Mouse (Mus musculus): ENCODE measurements around the gene Psmd3. TPM values are rescaled to one million over a fixed set of nuclear protein-coding genes. Genes with fewer than 3 reads are reported as not detected.
"Not testable (repeated sequence)": the region's sequence is repeated elsewhere in the genome, so short reads cannot be mapped to it uniquely, and the experiment has no call there.

Psmd3 gene
- total and polyA plus RNA-seq, 2 experiments from 2014 or later: 113 to 202 TPM

DNA sequence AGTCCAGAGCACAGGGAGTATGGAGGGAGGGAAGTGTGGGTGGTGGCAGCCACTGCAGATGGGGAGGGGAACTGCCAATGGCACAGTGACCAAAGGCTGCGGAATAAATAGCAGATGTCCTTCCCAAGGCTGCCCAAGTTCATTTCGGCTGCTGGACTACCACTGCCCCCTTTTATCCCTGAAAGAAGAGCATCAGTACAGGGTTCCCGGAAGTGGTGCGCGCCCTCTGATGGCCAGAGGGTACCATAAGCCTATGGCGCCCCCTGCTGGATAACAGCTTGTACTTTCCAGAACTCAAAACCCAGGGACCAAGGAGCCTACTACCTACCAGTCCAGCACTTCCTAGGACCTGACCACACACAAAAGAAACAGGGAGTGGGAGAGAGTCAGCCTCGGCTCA is 9.2 kb upstream of the Psmd3 start:
- not testable (repeated sequence) for H3K9me3 ChIP-seq (ENCODE audit: low read length)
- ATAC-seq: peak; percentile 56
- 9% methylated on average over 6 of the region's 7 CpGs for WGBS

DNA sequence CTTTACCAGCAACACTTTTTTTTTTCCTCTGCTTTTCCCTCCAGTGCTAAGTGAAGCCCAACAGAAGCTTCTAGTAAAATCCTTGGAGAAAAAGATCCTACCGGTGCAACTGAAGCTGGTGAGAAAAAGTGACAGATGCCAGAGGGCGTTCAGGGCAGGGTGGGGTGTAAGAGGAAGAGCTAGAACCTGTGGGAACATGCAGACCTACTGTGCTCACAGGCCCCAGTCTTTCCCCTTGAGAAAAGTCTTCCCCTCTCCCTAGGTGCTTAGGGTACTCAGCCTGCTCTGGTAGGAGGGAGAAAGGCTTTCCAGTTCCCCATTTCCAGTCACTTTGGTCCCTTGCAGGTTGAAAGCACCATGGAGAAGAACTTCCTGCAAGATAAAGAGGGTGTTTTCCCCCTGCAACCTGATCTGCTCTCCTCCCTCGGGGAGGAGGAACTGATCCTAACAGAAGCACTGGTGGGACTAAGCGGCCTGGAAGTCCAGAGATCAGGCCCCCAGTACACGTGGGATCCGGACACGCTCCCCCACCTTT is 6.5 kb upstream of the Psmd3 start:
- WGBS: 61% methylated on average over 7 of the region's 7 CpGs
- DNase-seq (no peak), ATAC-seq (no peak)

More for the DNA sequence above, 9.2 kb upstream of the Psmd3 start:
- H3K4me3 ChIP-seq (ENCODE audit: low read depth, low read length); H3K4me1 ChIP-seq (ENCODE audit: insufficient read depth); H3K36me3 ChIP-seq (ENCODE audit: insufficient read depth); H3K27me3 ChIP-seq (ENCODE audit: insufficient read depth, low read length); H3K9ac ChIP-seq; H3K27ac ChIP-seq (ENCODE audit: low read depth, low read length); H3K4me2 ChIP-seq (ENCODE audit: low read depth): not testable (repeated sequence)
- TF ChIP-seq CTCF (IDR thresholded peaks at IDR 0.05; ENCODE audit: low read depth): peak; percentile 75
- peak; percentile 62 for DNase-seq

DNA sequence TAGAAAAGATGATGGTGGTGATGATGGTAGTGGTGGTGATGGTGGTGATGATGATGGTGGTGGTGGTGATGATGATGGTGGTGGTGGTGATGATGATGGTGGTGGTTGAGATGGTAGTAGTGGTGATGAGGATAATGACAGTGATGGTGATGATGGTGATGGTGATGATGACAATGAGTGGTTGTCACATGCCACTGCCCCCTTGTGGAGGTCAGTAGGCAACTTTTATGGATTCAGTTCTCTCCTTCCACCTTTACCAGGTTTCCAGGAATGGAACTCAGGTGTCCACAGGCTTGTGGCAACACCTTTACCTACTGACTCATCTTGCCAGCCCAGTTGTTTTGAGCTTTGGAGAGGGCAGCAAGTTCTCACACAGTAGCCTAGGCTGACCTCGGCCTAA is 2.3 kb upstream of the Psmd3 start:
- no peak for TF ChIP-seq CTCF (IDR thresholded peaks at IDR 0.05; ENCODE audit: low read depth)
- no peaks in the 10 kb centered on the region for H3K36me3 ChIP-seq (ENCODE audit: insufficient read depth)
- WGBS: 96% methylated on average over 1 of the region's 1 CpGs
- H3K27me3 ChIP-seq (ENCODE audit: insufficient read depth, low read length): no peaks in the 10 kb centered on the region
- no peak overlapping the region for H3K4me2 ChIP-seq (ENCODE audit: low read depth)
- no peak overlapping the region for H3K4me3 ChIP-seq (ENCODE audit: low read depth, low read length)
- peaks cover 7% of the 10 kb centered on the region; the same call in 1 of the 2 replicates for H3K4me1 ChIP-seq (ENCODE audit: insufficient read depth)
- no peak overlapping the region for H3K9ac ChIP-seq
- ATAC-seq (no peak), DNase-seq (no peak)
- no peak overlapping the region for H3K27ac ChIP-seq (ENCODE audit: low read depth, low read length)
- no peaks in the 10 kb centered on the region for H3K9me3 ChIP-seq (ENCODE audit: low read length)

More for the DNA sequence above, 6.5 kb upstream of the Psmd3 start:
- Histone ChIP-seq H3K9ac (no peak overlapping the region), H3K4me2 (ENCODE audit: low read depth) (no peak overlapping the region), H3K4me1 (ENCODE audit: insufficient read depth) (no peaks in the 10 kb centered on the region), H3K4me3 (ENCODE audit: low read depth, low read length) (no peak overlapping the region), H3K27ac (ENCODE audit: low read depth, low read length) (no peak overlapping the region), H3K27me3 (ENCODE audit: insufficient read depth, low read length) (no peaks in the 10 kb centered on the region), H3K9me3 (ENCODE audit: low read length) (no peaks in the 10 kb centered on the region), H3K36me3 (ENCODE audit: insufficient read depth) (no peaks in the 10 kb centered on the region)
- TF ChIP-seq CTCF (IDR thresholded peaks at IDR 0.05; ENCODE audit: low read depth): no peak

DNA sequence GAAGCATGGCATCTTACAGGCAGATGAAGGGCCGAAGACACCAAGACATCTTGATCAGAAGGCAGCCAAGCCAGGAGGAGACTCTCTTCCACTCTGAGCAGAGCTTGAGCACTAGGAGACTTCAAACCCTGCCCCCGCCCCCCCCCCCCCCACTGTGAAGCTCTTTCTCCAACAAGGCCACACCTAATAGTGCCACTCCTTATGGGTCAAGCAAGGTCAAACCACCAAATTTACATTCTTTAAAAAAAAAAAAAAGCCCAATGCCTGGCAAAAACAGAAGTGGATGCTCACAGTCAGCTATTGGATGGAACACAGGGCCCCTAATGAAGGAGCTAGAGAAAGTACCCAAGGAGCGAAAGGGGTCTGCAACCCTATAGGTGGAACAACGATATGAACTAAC is 1.8 kb upstream of the Psmd3 start:
- not testable (repeated sequence) for ATAC-seq; H3K4me1 ChIP-seq (ENCODE audit: insufficient read depth); DNase-seq; H3K4me3 ChIP-seq (ENCODE audit: low read depth, low read length); H3K4me2 ChIP-seq (ENCODE audit: low read depth); H3K27ac ChIP-seq (ENCODE audit: low read depth, low read length); H3K9ac ChIP-seq; H3K9me3 ChIP-seq (ENCODE audit: low read length); H3K27me3 ChIP-seq (ENCODE audit: insufficient read depth, low read length); H3K36me3 ChIP-seq (ENCODE audit: insufficient read depth)
- WGBS: 89% methylated on average over 4 of the region's 4 CpGs

DNA sequence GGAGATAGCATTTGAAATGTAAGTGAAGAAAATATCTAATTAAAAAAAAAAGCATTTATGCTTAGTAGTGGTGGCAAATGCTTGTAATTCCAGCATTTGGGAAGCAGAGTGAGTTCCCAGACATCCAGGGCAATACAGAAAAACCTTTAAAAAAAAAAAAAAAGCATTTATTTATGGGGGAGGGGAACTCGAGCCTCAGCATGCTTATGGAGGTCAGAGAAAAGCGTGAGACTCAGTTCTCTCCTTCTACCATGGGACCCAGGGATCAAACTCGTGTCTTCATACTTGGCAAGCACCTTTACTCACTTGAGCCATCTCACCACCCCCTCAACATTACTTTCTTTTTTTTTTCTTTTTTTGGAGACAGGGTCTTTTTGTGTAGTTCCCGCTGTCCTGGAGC is 1.2 kb upstream of the Psmd3 start:
- 84% methylated on average over 4 of the region's 4 CpGs for WGBS

DNA sequence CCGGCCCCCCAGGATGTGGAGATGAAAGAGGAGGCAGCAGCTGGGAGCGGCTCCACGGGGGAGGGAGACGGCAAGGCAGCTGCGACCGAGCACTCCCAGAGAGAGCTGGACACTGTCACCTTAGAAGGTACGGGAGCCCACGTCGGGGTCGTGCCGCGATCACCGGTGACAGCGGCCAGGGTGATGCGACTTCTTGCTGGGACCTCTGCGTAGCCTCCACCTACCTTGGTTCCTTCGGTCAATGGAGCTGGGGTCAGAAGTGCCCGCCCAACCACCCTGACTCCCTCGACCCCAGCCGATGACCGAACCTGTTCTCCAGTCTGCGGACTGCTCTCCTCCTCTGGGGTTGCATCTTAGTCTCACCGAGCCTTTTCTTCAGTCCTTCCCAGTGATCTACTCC is 457 bp downstream of the Psmd3 start:
- Histone ChIP-seq H3K9me3 (ENCODE audit: low read length) (no peaks in the 10 kb centered on the region), H3K36me3 (ENCODE audit: insufficient read depth) (peaks cover 25% of the 10 kb centered on the region), H3K4me1 (ENCODE audit: insufficient read depth) (peaks cover 7% of the 10 kb centered on the region; the same call in 1 of the 2 replicates), H3K4me3 (ENCODE audit: low read depth, low read length) (peak overlapping the region; percentile 98), H3K27ac (ENCODE audit: low read depth, low read length) (peak overlapping the region; percentile 84), H3K9ac (peak overlapping the region; percentile 99), H3K4me2 (ENCODE audit: low read depth) (peak overlapping the region; percentile 82), H3K27me3 (ENCODE audit: insufficient read depth, low read length) (no peaks in the 10 kb centered on the region)
- no peak; the same call in 1 of the 2 replicates for ATAC-seq
- DNase-seq: no peak
- TF ChIP-seq CTCF (IDR thresholded peaks at IDR 0.05; ENCODE audit: low read depth): no peak
- 0% methylated on average over 23 of the region's 23 CpGs for WGBS

More for the DNA sequence above, 1.2 kb upstream of the Psmd3 start:
- Histone ChIP-seq H3K4me1 (ENCODE audit: insufficient read depth) (peaks cover 7% of the 10 kb centered on the region; the same call in 1 of the 2 replicates), H3K4me3 (ENCODE audit: low read depth, low read length) (no peak overlapping the region), H3K27me3 (ENCODE audit: insufficient read depth, low read length) (no peaks in the 10 kb centered on the region), H3K4me2 (ENCODE audit: low read depth) (no peak overlapping the region), H3K27ac (ENCODE audit: low read depth, low read length) (no peak overlapping the region), H3K36me3 (ENCODE audit: insufficient read depth) (peaks cover 10% of the 10 kb centered on the region), H3K9ac (no peak overlapping the region), H3K9me3 (ENCODE audit: low read length) (no peaks in the 10 kb centered on the region)
- ATAC-seq: no peak
- TF ChIP-seq CTCF (IDR thresholded peaks at IDR 0.05; ENCODE audit: low read depth): no peak
- DNase-seq: no peak

DNA sequence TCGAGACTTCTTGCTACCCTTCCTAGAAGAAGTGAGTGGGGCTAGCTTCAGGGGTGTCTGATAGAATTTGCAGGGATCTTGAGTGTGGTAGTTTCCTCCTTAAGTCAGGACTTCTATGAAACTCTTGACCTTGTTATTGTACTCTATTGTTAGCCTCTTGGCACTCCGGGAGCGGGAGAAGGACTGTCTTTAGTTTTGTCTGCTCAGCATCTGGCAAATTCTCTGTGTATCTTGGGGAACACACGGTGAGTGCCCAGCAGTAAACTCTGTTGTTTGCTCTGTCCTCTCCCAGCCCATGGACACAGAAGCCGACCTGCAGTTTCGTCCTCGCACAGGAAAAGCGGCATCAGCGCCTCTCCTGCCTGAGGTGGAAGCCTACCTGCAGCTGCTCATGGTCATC is 3.3 kb downstream of the Psmd3 start:
- H3K36me3 ChIP-seq (ENCODE audit: insufficient read depth): peaks cover 48% of the 10 kb centered on the region
- no peak for TF ChIP-seq CTCF (IDR thresholded peaks at IDR 0.05; ENCODE audit: low read depth)
- H3K27me3 ChIP-seq (ENCODE audit: insufficient read depth, low read length): no peaks in the 10 kb centered on the region
- no peaks in the 10 kb centered on the region for H3K9me3 ChIP-seq (ENCODE audit: low read length)
- ATAC-seq (no peak), DNase-seq (no peak)
- no peak overlapping the region for H3K27ac ChIP-seq (ENCODE audit: low read depth, low read length)
- H3K9ac ChIP-seq: no peak overlapping the region
- H3K4me3 ChIP-seq (ENCODE audit: low read depth, low read length): no peak overlapping the region
- H3K4me2 ChIP-seq (ENCODE audit: low read depth): no peak overlapping the region
- 92% methylated on average over 9 of the region's 9 CpGs for WGBS
- peaks cover 7% of the 10 kb centered on the region; the same call in 1 of the 2 replicates for H3K4me1 ChIP-seq (ENCODE audit: insufficient read depth)
